Comparison of ENCODE assay signal across 8 mouse cellular contexts in genomic region chr7:122972006-122972689, GRCm38 (mm10). TPM values are rescaled to one million over a fixed set of nuclear protein-coding genes. Genes with fewer than 3 reads are reported as not detected.
DNase-seq lines count a peak whose midpoint lies in the region; ATAC-seq lines count a peak whose summit lies in the region.

No protein-coding gene starts in this region.

- WGBS in forebrain, embryonic 14.5 days, result 90% methylated on average over 4 of the region's 4 CpGs
- 62% methylated on average over 4 of the region's 4 CpGs for WGBS in liver, embryonic 15.5 days (ENCODE audit: insufficient replicate concordance)

- peak overlapping the region; percentile 90 for H3K4me2 ChIP-seq in forebrain, embryonic 14.5 days (ENCODE audit: low read length)
- peak overlapping the region; percentile 88 for H3K4me2 ChIP-seq in liver, embryonic 15.5 days

- peak overlapping the region; percentile 99; the same call in 1 of the 2 replicates for H3K9ac ChIP-seq in forebrain, embryonic 14.5 days (ENCODE audit: low read length)
- 0 out of 2 replicates have a peak overlapping the region, but pooled peaks have one; percentile 99 for H3K9ac ChIP-seq in liver, embryonic 15.5 days

- H3K9me3 ChIP-seq in forebrain, embryonic 14.5 days (replicated peaks; ENCODE audit: control insufficient read depth, low read length), result no peaks in the 10 kb centered on the region
- H3K9me3 ChIP-seq in liver, embryonic 15.5 days (replicated peaks), result no peaks in the 10 kb centered on the region

- H3K27me3 ChIP-seq in forebrain, embryonic 14.5 days (replicated peaks; ENCODE audit: control insufficient read depth, insufficient read depth, low read length), result no peaks in the 10 kb centered on the region
- H3K27me3 ChIP-seq in liver, embryonic 15.5 days, result no peaks in the 10 kb centered on the region

- no peak for ATAC-seq in forebrain, embryonic 14.5 days
- ATAC-seq in liver, embryonic 15.5 days (ENCODE audit: insufficient read depth), result no peak
- no peak for ATAC-seq in granulocyte monocyte progenitor cell, adult 5-6 weeks (replicated peaks; ENCODE audit: poor library complexity, severe bottlenecking)

- peak; percentile 65 for DNase-seq in heart, adult 11 months
- DNase-seq in heart, postnatal 25 days (ENCODE audit: low spot score), result no peak
- DNase-seq in A20 (ENCODE audit: low read depth, low spot score), result peak; percentile 72
- DNase-seq in forebrain, embryonic 14.5 days (ENCODE audit: low spot score), result no peak
- DNase-seq in adrenal gland, postnatal 10 days, result no peak
- DNase-seq in adrenal gland, postnatal 4 days (ENCODE audit: low spot score in 2 of 2), result no peak

- H3K27ac ChIP-seq in forebrain, embryonic 14.5 days (ENCODE audit: low read depth, low read length), result no peak overlapping the region
- no peak overlapping the region for H3K27ac ChIP-seq in liver, embryonic 15.5 days (replicated peaks)

- H3K4me1 ChIP-seq in forebrain, embryonic 14.5 days (ENCODE audit: control insufficient read depth, insufficient read depth, low read length), result peaks cover 22% of the 10 kb centered on the region
- peaks cover 34% of the 10 kb centered on the region for H3K4me1 ChIP-seq in liver, embryonic 15.5 days (replicated peaks)

- H3K4me3 ChIP-seq in forebrain, embryonic 14.5 days (ENCODE audit: low read depth, low read length), result peak overlapping the region; percentile 98
- H3K4me3 ChIP-seq in liver, embryonic 15.5 days (replicated peaks), result peak overlapping the region; percentile 99

- intact Hi-C loops in heart, postnatal 25 days (cut with DNase I), result no loop called here

- peaks cover 16% of the 10 kb centered on the region for H3K36me3 ChIP-seq in forebrain, embryonic 14.5 days (ENCODE audit: control insufficient read depth, insufficient read depth, low read length)
- peaks cover 25% of the 10 kb centered on the region for H3K36me3 ChIP-seq in liver, embryonic 15.5 days (replicated peaks)

RNA-seq across cellular contexts. Expression of gene Rbbp6, which starts 6.7 kb away (rescaled TPM):
- total RNA-seq in heart, postnatal 25 days (2021), result 10 to 100 TPM; 24.9 to 35.3 TPM
- 29.6 TPM in 2 replicates for polyA plus RNA-seq in forebrain, embryonic 14.5 days (2014; fragmentation: Nextera tagmentation; extraction: Ambion mirVana)
- polyA plus RNA-seq in liver, embryonic 15.5 days (2015; fragmentation: Nextera tagmentation; extraction: Ambion mirVana), result 7.7 and 8.6 TPM in 2 replicates
- total RNA-seq in adrenal gland, postnatal 10 days (2021), result 10 to 100 TPM; 49.0 to 64.5 TPM
- total RNA-seq in granulocyte monocyte progenitor cell, adult 5-6 weeks (2014; fragmentation: Nextera tagmentation), result 89.0 and 129 TPM in 2 replicates
- 61.3 and 66.8 TPM in 2 replicates for total RNA-seq in granulocyte monocyte progenitor cell, adult 5-6 weeks (2017)
- 10 to 100 TPM; 79.1 to 86.2 TPM for total RNA-seq in adrenal gland, postnatal 4 days (2021)

Comparison
In these comparisons a context has a peak if more than half of its experiments do, and no peak if none do; other contexts are left out.
1. DNase-seq: peak in heart, adult 11 months (single experiment) and A20 (single experiment); none in heart, postnatal 25 days (single experiment), forebrain, embryonic 14.5 days (single experiment), adrenal gland, postnatal 10 days (single experiment) and adrenal gland, postnatal 4 days (0 of 2).